Mouse (Mus musculus) cortical plate, adult 2 months (tissue): ENCODE results near the gene Slc4a1.

Source experiments
- CTCF ChIP-seq: fragments of 200-500 bp; IDR thresholded peaks from 2 replicates; pipeline ENCODE4 v1.5.1; 2011; ENCODE audit warnings: mild to moderate bottlenecking, control low read depth, low read length; ENCODE audit not compliant: insufficient read depth; ENCODE audit errors: extremely low read depth
- POLR2A ChIP-seq: fragments of 200-500 bp; IDR thresholded peaks from 2 replicates; pipeline ENCODE4 v1.6.1; 2011; ENCODE audit warnings: mild to moderate bottlenecking, low read length, control low read depth; ENCODE audit not compliant: insufficient read depth; ENCODE audit errors: extremely low read depth

DNA sequence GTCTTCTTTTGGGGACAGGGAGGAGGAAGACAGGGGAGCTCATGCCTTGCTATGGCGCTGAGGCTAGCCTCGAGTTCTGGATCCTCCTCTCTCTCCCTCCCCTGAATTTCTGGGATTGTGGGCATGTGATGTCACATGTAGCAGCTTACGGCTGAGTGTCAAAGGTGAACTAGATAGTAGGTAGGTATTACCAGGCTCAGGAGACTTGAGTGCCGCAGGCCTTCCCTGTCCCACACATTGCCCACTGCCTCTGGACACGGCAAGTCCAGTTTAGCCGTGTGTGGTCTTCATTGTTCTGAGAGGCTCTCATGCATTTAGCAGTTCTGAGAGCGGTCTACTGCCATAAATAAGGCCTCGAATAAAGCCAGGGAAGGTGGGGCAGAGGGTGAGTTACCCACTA, 47.1 kb upstream of the Slc4a1 start:
- no peak for TF ChIP-seq POLR2A
- no peak for TF ChIP-seq CTCF
